Mouse (Mus musculus) CH12.LX (cell line): ENCODE measurements around the gene Wdr83. TPM values are rescaled to one million over a fixed set of nuclear protein-coding genes. Genes with fewer than 3 reads are reported as not detected.
"Not testable (repeated sequence)": the region's sequence is repeated elsewhere in the genome, so short reads cannot be mapped to it uniquely, and the experiment has no call there.

ENCODE experiments used
- DNase-seq: peaks from one replicate; pipeline ENCODE4 v3.0.0-alpha.2; 2013; ENCODE audit errors: extremely low read depth
- H3K27ac ChIP-seq: 2 replicates; pipeline ENCODE4 v1.5.1; 2012; ENCODE audit warnings: low read depth, mild to moderate bottlenecking, control low read depth, moderate library complexity; ENCODE audit not compliant: insufficient read depth
- H3K27me3 ChIP-seq: replicated peaks from 2 replicates; pipeline ENCODE3; 2012; ENCODE audit warnings: inconsistent platforms
- H3K36me3 ChIP-seq, 2 experiments: replicated peaks in 1 of 2; 2 replicates each; pipeline versions ENCODE3 to v1.6.1; 2012; ENCODE audit warnings: inconsistent platforms in 1 of 2, low read length in 1 of 2, mild to moderate bottlenecking in 1 of 2, mixed read lengths in 1 of 2, moderate library complexity in 1 of 2; ENCODE audit not compliant: control insufficient read depth in 1 of 2, insufficient read depth in 1 of 2
- H3K4me1 ChIP-seq, 2 experiments: 2 replicates each; pipeline ENCODE4 v1.6.1; 2012; ENCODE audit warnings: inconsistent platforms in 1 of 2, moderate library complexity in 1 of 2; ENCODE audit not compliant: insufficient read depth in 2 of 2, control insufficient read depth in 1 of 2
- H3K4me2 ChIP-seq: 2 replicates; pipeline ENCODE4 v1.6.1; 2012; ENCODE audit warnings: low read depth, mild to moderate bottlenecking, control low read depth; ENCODE audit not compliant: poor library complexity, insufficient read depth, severe bottlenecking
- H3K4me3 ChIP-seq, 3 experiments: fragments of 150-350 bp in 1 of 3; sonication (generic) in 1 of 3; replicated peaks in 1 of 3; 2 replicates each; pipeline versions ENCODE3 to v1.5.1; 2011 to 2012; ENCODE audit warnings: low read depth in 2 of 3, low read length in 2 of 3, mild to moderate bottlenecking in 2 of 3, moderate library complexity in 2 of 3, control low read depth in 1 of 3, improper control_type of control experiment in 1 of 3, inconsistent platforms in 1 of 3, mixed read lengths in 1 of 3; ENCODE audit not compliant: poor library complexity in 1 of 3
- H3K79me2 ChIP-seq: replicated peaks from 2 replicates; pipeline ENCODE4 v1.6.1; 2012; ENCODE audit warnings: mild to moderate bottlenecking, moderate library complexity; ENCODE audit not compliant: control insufficient read depth, poor library complexity, insufficient read depth, severe bottlenecking; ENCODE audit errors: extremely low read depth
- H3K9ac ChIP-seq: 2 replicates; pipeline ENCODE4 v1.6.1; 2012; ENCODE audit warnings: low read depth, mild to moderate bottlenecking, control low read depth, moderate library complexity; ENCODE audit not compliant: insufficient read depth
- H3K9me3 ChIP-seq: replicated peaks from 2 replicates; pipeline ENCODE3; 2012; ENCODE audit warnings: low read length, inconsistent platforms, mixed read lengths
- ELF1 ChIP-seq: IDR thresholded peaks from 2 replicates; pipeline ENCODE4 v1.6.1; 2014; ENCODE audit warnings: low read depth, mild to moderate bottlenecking, inconsistent platforms, low read length, improper control_type of control experiment
- HCFC1 ChIP-seq: IDR thresholded peaks from 2 replicates; pipeline ENCODE4 v1.6.1; 2012; ENCODE audit warnings: low read depth, mild to moderate bottlenecking, inconsistent platforms, low read length, improper control_type of control experiment
- MAX ChIP-seq: IDR thresholded peaks from 2 replicates; pipeline ENCODE4 v1.6.1; 2011; ENCODE audit warnings: low read length, improper control_type of control experiment
- MXI1 ChIP-seq: IDR thresholded peaks from 2 replicates; pipeline ENCODE4 v1.6.1; 2011; ENCODE audit warnings: mild to moderate bottlenecking, low read depth, low read length, improper control_type of control experiment
- MYC ChIP-seq: IDR thresholded peaks from 2 replicates; pipeline ENCODE4 v1.6.1; 2011; ENCODE audit warnings: low read depth, mild to moderate bottlenecking, improper control_type of control experiment, low read length
- NELFE ChIP-seq: IDR thresholded peaks from 2 replicates; pipeline ENCODE4 v1.6.1; 2011; ENCODE audit warnings: low read depth, low read length, improper control_type of control experiment
- POLR2A ChIP-seq: IDR thresholded peaks from 2 replicates; pipeline ENCODE4 v1.6.1; 2011; ENCODE audit warnings: low read depth, mild to moderate bottlenecking, improper control_type of control experiment, low read length
- POLR2AphosphoS2 ChIP-seq: IDR thresholded peaks from 2 replicates; pipeline ENCODE4 v1.6.1; 2011; ENCODE audit warnings: low read depth, low read length, improper control_type of control experiment
- RCOR1 ChIP-seq: conservative IDR thresholded peaks from 2 replicates; pipeline ENCODE4 v1.6.1; 2012; ENCODE audit warnings: low read depth, mild to moderate bottlenecking, inconsistent platforms, low read length, improper control_type of control experiment
- SIN3A ChIP-seq: IDR thresholded peaks from 2 replicates; pipeline ENCODE4 v1.6.1; 2012; ENCODE audit warnings: low read length, improper control_type of control experiment, inconsistent platforms
- TBP ChIP-seq: conservative IDR thresholded peaks from 2 replicates; pipeline ENCODE4 v1.6.1; 2011; ENCODE audit warnings: low read depth, low read length, improper control_type of control experiment
- USF2 ChIP-seq: conservative IDR thresholded peaks from 2 replicates; pipeline ENCODE4 v1.6.1; 2011; ENCODE audit warnings: low read depth, low read length, improper control_type of control experiment
- ZKSCAN1 ChIP-seq: IDR thresholded peaks from 2 replicates; pipeline ENCODE4 v1.6.1; 2012; ENCODE audit warnings: low read depth, inconsistent platforms, low read length, improper control_type of control experiment, borderline replicate concordance
- dilution Hi-C: fragments of 300-500 bp; cut with MboI; formaldehyde crosslinking; loops from 2 replicates; pipeline ENCODE4 v1.14.3; 2020; ENCODE audit warnings: low sequenced_read_pairs; ENCODE audit not compliant: extremely low pct_unique_long_range_greater_than_20kb, extremely low pct_ligation_motif_present
- in situ Hi-C: fragments of 300-500 bp; cut with MboI; formaldehyde crosslinking; loops from 3 replicates; pipeline ENCODE4 v1.14.3; 2019; ENCODE audit warnings: low sequenced_read_pairs, low pct_ligation_motif_present, low pct_unique_long_range_greater_than_20kb, mixed read lengths
- polyA plus RNA-seq: library from polyadenylated mRNA; unstranded; fragments of >175 nt; gene quantifications from 2 replicates; pipeline ENCODE4 v1.2.1, GENCODE M21; 2012; ENCODE audit warnings: low read depth; ENCODE audit not compliant: insufficient read length
- total RNA-seq, 2 experiments: library from RNA; depleted of rRNA; stranded (reverse); fragments of 300-350 nt in 1 of 2; fragments of >200 nt in 1 of 2; gene quantifications; 2 replicates each; pipeline ENCODE4 v1.2.3; 2012 to 2014

Gene Wdr83
- total and polyA plus RNA-seq, 3 experiments, result 5.5 to 35.6 (median 24.6) TPM

GRCm38 (mm10) chr8:85082169-85082568, 1.1 kb upstream of the Wdr83 start:
- in situ Hi-C loops, H3K9ac ChIP-seq, H3K27ac ChIP-seq, H3K27me3 ChIP-seq, DNase-seq, dilution Hi-C loops, H3K9me3 ChIP-seq, H3K4me3 ChIP-seq: not testable (repeated sequence)
- Histone ChIP-seq H3K4me1 (peaks cover 7 to 39% of the 10 kb centered on the region in 2 experiments; a peak in 3 of 4 replicates), H3K4me2 (peak overlapping the region; percentile 89; the same call in 1 of the 2 replicates), H3K36me3 (peaks cover 28 to 46% of the 10 kb centered on the region in 2 experiments), H3K79me2 (peaks cover 16% of the 10 kb centered on the region)

- Histone ChIP-seq H3K9ac (peak within 1 kb of the TSS; percentile 85), H3K4me1 (peaks cover 7 to 42% of the 10 kb centered on the region in 2 experiments; a peak in 3 of 4 replicates), H3K36me3 (peaks cover 27 to 46% of the 10 kb centered on the region in 2 experiments), H3K4me2 (peak within 1 kb of the TSS; percentile 89), H3K27me3 (no peaks in the 10 kb centered on the region), H3K9me3 (no peaks in the 10 kb centered on the region), H3K27ac (peak within 1 kb of the TSS; percentile 53), H3K4me3 (peak within 1 kb of the TSS; percentile 86 to 96 (median 94)), H3K79me2 (peaks cover 16% of the 10 kb centered on the region)
- dilution Hi-C loops (no loop called here), in situ Hi-C loops (no loop called here)
- TF ChIP-seq MAX (peak; percentile 65; the same call in 1 of the 2 replicates), MXI1 (peak; percentile 93), ELF1 (peak; percentile 77), HCFC1 (peak; percentile 85), ZKSCAN1 (no peak), RCOR1 (no peak), MYC (peak; percentile 74), SIN3A (peak; percentile 88), TBP (peak; percentile 77; the same call in 1 of the 2 replicates), NELFE (peak; percentile 0; the same call in 1 of the 2 replicates), POLR2A (peak; percentile 49; the same call in 1 of the 2 replicates)
- peak; percentile 69 for DNase-seq
Observed at GRCm38 (mm10) chr8:85080532-85081215, 432 bp downstream of the Wdr83 start, which contains the start of gene Wdr83os. Gene Wdr83os (plus strand): TSS chr8:85080740.

- dilution Hi-C loops, result no loop called here
- in situ Hi-C loops, result no loop called here
- peak overlapping the region; percentile 85 for H3K9ac ChIP-seq
- H3K9me3 ChIP-seq, result no peaks in the 10 kb centered on the region
- H3K27me3 ChIP-seq, result no peaks in the 10 kb centered on the region
- 0 out of 2 replicates have a peak, but pooled peaks have one; percentile 25 for TF ChIP-seq POLR2A
- peak; percentile 59; the same call in 1 of the 2 replicates for TF ChIP-seq POLR2AphosphoS2
- TF ChIP-seq USF2, result no peak
- H3K36me3 ChIP-seq, result peaks cover 27 to 46% of the 10 kb centered on the region in 2 experiments
- peak overlapping the region; percentile 40 for H3K4me2 ChIP-seq
- no peak overlapping the region for H3K27ac ChIP-seq
- DNase-seq, result no peak
- H3K79me2 ChIP-seq, result peaks cover 16% of the 10 kb centered on the region
- peaks cover 7 to 41% of the 10 kb centered on the region in 2 experiments; a peak in 3 of 4 replicates for H3K4me1 ChIP-seq
- peak overlapping the region; percentile 86 to 96 (median 94) for H3K4me3 ChIP-seq
Observed at GRCm38 (mm10) chr8:85080214-85080531, 933 bp downstream of the Wdr83 start.
